Mouse (Mus musculus) kidney, embryonic 16.5 days (tissue): ENCODE measurements around the gene Hist1h4i. TPM values are rescaled to one million over a fixed set of nuclear protein-coding genes. Genes with fewer than 3 reads are reported as not detected.
"Not testable (repeated sequence)": the region's sequence is repeated elsewhere in the genome, so short reads cannot be mapped to it uniquely, and the experiment has no call there.

Source experiments
- ATAC-seq: fragments of 200-750 bp; cut with Nextera tagmentation; 2 replicates; pipeline ENCODE4 v1.8.0; 2017; ENCODE audit warnings: moderate TSS enrichment; ENCODE audit not compliant: low FRiP score, low TSS enrichment
- H3K27ac ChIP-seq: fragments of 300-500 bp; sonication (generic); 2 replicates; pipeline ENCODE4 v1.5.1; 2014; ENCODE audit warnings: low read length
- H3K27me3 ChIP-seq: fragments of 300-500 bp; sonication (generic); 2 replicates; pipeline ENCODE4 v1.6.1; 2014; ENCODE audit warnings: low read length, control low read depth, mixed read lengths; ENCODE audit not compliant: insufficient read depth
- H3K36me3 ChIP-seq: fragments of 300-500 bp; sonication (generic); 2 replicates; pipeline ENCODE4 v1.6.1; 2014; ENCODE audit warnings: low read length, control low read depth, mixed read lengths; ENCODE audit not compliant: insufficient read depth
- H3K4me1 ChIP-seq: fragments of 300-500 bp; sonication (generic); 2 replicates; pipeline ENCODE4 v1.6.1; 2014; ENCODE audit warnings: low read length, control low read depth, mixed read lengths; ENCODE audit not compliant: insufficient read depth
- H3K4me2 ChIP-seq: fragments of 300-500 bp; sonication (generic); replicated peaks from 2 replicates; pipeline ENCODE4 v1.6.1; 2014; ENCODE audit warnings: low read depth, low read length
- H3K4me3 ChIP-seq: fragments of 300-500 bp; sonication (generic); 2 replicates; pipeline ENCODE4 v1.5.1; 2014; ENCODE audit warnings: mild to moderate bottlenecking, low read length
- H3K9ac ChIP-seq: fragments of 300-500 bp; sonication (generic); replicated peaks from 2 replicates; pipeline ENCODE4 v1.6.1; 2014; ENCODE audit warnings: low read length
- H3K9me3 ChIP-seq: fragments of 300-500 bp; sonication (generic); 2 replicates; pipeline ENCODE4 v1.6.1; 2016; ENCODE audit warnings: low read length, control low read depth
- WGBS: fragments of 180-500 bp; shearing (Covaris S2); extraction: QIAGEN DNeasy Blood & Tissue Kit; methylation state at CpG from one replicate; pipeline ENCODE4 v1.1.7; 2014; 5-methylcytosine and 5-hydroxymethylcytosine counted together
- polyA plus RNA-seq: library from polyadenylated mRNA; unstranded; fragments of >200 nt; fragmentation: Nextera tagmentation; extraction: Ambion mirVana; gene quantifications from 2 replicates; pipeline ENCODE4 v1.2.1, GENCODE M21; 2015

The Hist1h4i gene
- polyA plus RNA-seq, 1 experiment from 2014 or later, result 29.5 TPM

DNA sequence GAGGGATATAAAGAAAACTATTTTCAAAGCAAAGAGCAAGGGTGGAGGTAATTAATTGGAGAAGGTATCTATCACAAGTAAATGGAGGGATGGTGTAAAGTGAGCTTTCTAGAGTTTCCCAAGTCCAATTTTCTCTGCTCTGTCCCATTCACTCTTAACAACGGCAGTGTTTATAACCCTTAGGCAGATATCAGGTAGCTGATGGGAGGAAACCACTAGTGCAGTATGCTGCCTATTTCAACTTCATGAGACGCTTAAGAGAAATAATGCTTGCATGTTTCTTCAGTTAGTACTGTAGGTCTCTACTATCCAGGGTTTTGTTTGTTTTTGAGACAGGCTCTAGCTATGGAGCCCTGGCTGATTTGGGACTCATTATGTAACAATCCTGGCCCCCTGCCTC lies 3.7 kb downstream of the Hist1h4i start:
- no peak overlapping the region for H3K4me3 ChIP-seq
- H3K4me2 ChIP-seq, result no peak overlapping the region
- no peak for ATAC-seq
- WGBS, result 48% methylated on average over 2 of the region's 2 CpGs
- H3K9me3 ChIP-seq, result no peaks in the 10 kb centered on the region
- peaks cover 40% of the 10 kb centered on the region for H3K4me1 ChIP-seq
- no peaks in the 10 kb centered on the region for H3K27me3 ChIP-seq
- H3K36me3 ChIP-seq, result no peaks in the 10 kb centered on the region
- H3K9ac ChIP-seq, result no peak overlapping the region
- peak overlapping the region; percentile 61 for H3K27ac ChIP-seq

DNA sequence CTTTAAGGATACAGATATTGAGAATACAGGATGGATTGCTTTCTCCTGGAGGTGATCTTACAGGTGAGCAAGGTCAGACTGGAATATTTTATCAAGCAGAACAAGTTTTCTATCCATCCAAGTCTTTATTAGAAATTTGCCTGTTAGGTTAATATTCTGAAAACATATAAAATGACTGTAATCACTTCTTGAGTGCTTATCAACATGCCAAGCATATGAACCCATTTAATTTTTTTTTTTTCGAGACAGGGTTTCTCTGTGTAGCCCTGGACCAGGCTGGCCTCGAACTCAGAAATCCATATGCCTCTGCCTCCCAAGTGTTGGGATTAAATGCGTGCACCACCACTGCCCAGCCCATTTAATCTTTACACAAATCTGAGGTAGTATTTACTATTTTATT lies 4.2 kb downstream of the Hist1h4i start:
- no peak for ATAC-seq
- 51% methylated on average over 3 of the region's 3 CpGs for WGBS
- H3K9ac ChIP-seq, result peak overlapping the region; percentile 66; the same call in 1 of the 2 replicates
- H3K4me3 ChIP-seq, result peak overlapping the region; percentile 46
- H3K27ac ChIP-seq, result peak overlapping the region; percentile 94
- H3K27me3 ChIP-seq, result no peaks in the 10 kb centered on the region
- H3K4me2 ChIP-seq, result peak overlapping the region; percentile 71
- peaks cover 37% of the 10 kb centered on the region for H3K4me1 ChIP-seq
- H3K36me3 ChIP-seq, result no peaks in the 10 kb centered on the region
- no peaks in the 10 kb centered on the region for H3K9me3 ChIP-seq

DNA sequence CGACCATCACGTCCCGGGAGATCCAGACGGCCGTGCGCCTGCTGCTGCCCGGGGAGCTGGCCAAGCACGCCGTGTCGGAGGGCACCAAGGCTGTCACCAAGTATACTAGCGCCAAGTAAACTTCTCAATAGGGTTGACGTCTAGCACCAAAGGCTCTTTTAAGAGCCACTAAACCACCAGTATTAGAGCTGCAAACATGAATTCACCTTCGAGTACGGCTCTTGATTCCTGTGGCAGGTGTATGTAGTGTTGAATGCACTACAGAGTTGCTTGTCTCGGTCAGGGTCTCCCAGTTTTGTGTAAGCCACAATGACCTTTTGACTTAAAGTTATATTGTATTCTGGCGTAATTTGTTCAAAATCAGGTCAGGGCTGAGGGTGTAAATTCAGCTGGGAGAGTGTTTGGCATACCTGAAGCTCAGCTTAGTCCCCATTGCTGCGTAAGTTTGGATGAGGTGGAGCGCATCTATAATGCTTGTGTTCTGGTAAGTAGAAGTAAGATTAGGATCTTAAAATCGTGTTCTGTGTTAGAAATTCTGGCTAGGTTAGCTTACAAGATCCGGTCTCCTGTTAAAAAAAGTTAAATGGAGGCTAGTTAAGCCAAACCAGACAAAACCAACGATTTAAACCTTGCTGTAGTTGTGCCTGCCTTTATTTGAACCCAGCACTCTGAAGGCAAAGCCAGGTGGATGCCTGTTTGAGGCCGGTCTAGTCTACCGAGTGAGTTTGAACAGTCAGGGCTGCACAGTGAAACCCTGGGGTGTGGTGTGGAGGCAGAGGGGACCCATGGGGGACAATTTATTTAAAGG lies 4.8 kb downstream of the Hist1h4i start:
- Histone ChIP-seq H3K27ac (peak overlapping the region; percentile 94), H3K4me3 (peak overlapping the region; percentile 46), H3K36me3 (no peaks in the 10 kb centered on the region), H3K4me1 (peaks cover 33% of the 10 kb centered on the region), H3K4me2 (peak overlapping the region; percentile 71), H3K27me3 (no peaks in the 10 kb centered on the region), H3K9ac (peak overlapping the region; percentile 66), H3K9me3 (no peaks in the 10 kb centered on the region)
- peak; percentile 13; the same call in 1 of the 2 replicates for ATAC-seq
- 4% methylated on average over 17 of the region's 23 CpGs for WGBS

DNA sequence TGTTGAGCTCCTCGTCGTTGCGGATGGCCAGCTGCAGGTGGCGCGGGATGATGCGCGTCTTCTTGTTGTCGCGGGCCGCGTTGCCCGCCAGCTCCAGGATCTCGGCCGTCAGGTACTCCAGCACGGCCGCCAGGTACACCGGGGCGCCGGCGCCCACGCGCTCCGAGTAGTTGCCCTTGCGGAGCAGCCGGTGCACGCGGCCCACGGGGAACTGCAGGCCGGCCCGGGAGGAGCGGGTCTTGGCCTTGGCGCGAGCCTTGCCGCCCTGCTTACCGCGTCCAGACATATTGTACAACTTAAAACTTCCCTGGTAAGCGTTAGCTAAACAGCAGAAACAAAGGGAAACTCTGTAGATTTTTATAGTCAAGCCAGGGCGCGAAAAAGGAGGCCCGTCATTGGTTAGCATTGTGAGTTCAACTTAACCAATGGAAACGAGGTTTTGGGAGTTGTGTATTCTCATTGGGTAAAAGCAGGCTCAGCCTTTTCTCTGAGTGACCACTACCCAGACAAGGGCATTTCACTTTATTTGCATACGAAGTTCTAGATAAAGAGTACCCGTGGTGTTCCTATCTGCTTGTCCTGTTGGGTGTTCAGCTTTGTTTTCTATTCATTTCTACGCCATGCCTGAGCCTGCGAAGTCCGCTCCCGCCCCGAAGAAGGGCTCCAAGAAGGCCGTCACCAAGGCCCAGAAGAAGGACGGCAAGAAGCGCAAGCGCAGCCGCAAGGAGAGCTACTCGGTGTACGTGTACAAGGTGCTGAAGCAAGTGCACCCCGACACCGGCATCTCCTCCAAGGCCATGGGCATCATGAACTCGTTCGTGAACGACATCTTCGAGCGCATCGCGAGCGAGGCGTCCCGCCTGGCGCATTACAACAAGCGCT lies 5.7 kb downstream of the Hist1h4i start, which contains the start of the genes Hist1h2ah and Hist1h2bk:
TSS of gene Hist1h2ah (minus strand) at position 302 of the 882 bp plus-strand sequence.
TSS of gene Hist1h2bk (plus strand) at position 604 of the 882 bp plus-strand sequence.
- peak; percentile 98 for ATAC-seq
- H3K27ac ChIP-seq, result peak within 1 kb of the TSS; percentile 94
- peak within 1 kb of the TSS; percentile 74 for H3K9ac ChIP-seq
- peaks cover 33% of the 10 kb centered on the region for H3K4me1 ChIP-seq
- H3K4me2 ChIP-seq, result peak within 1 kb of the TSS; percentile 71
- not testable (repeated sequence) for H3K27me3 ChIP-seq, H3K36me3 ChIP-seq, H3K9me3 ChIP-seq
- under 1% methylated on average over 19 of the region's 69 CpGs for WGBS
- peak within 1 kb of the TSS; percentile 55 for H3K4me3 ChIP-seq

DNA sequence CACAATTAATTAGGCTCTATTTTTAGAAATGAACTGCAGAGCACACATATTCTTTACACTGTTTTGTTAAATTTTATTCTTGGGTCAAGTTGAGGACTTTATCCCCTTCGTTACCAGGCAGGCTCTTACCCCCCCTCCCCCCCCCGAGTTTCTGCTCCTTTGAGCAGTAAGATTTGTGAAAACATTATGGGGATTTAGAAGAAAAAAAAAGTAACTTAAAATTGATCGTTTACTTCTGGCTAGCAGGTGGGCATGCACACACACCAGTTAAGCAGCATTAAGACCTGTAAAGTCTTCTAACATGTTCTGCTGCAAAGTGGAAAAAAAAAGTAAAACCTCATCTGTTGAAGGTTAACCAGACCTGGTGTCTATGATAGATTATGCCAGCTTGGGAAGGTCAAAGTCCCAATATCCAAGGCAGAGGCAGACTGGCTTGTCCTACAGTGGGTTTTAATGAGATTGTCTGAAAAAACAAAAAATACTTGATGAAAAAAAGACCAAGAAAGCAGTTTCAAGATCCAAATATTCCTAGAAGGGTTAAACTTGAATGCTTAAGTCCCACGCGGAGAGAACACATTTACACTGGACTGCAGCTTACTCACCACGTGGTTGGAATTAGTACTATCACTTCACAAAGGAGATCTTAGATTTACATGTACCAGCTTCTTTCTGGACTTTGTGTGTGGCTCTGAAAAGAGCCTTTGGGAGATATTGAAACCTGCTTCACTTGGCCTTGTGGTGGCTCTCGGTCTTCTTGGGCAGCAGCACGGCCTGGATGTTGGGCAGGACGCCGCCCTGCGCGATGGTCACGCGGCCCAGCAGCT lies 6.5 kb downstream of the Hist1h4i start:
- Histone ChIP-seq H3K9me3 (no peaks in the 10 kb centered on the region), H3K27ac (peak overlapping the region; percentile 94), H3K4me3 (peak overlapping the region; percentile 55), H3K9ac (peak overlapping the region; percentile 74), H3K36me3 (no peaks in the 10 kb centered on the region), H3K4me2 (peak overlapping the region; percentile 70), H3K27me3 (no peaks in the 10 kb centered on the region), H3K4me1 (peaks cover 25% of the 10 kb centered on the region)
- ATAC-seq, result peak; percentile 24
- 0% methylated on average over 12 of the region's 14 CpGs for WGBS

DNA sequence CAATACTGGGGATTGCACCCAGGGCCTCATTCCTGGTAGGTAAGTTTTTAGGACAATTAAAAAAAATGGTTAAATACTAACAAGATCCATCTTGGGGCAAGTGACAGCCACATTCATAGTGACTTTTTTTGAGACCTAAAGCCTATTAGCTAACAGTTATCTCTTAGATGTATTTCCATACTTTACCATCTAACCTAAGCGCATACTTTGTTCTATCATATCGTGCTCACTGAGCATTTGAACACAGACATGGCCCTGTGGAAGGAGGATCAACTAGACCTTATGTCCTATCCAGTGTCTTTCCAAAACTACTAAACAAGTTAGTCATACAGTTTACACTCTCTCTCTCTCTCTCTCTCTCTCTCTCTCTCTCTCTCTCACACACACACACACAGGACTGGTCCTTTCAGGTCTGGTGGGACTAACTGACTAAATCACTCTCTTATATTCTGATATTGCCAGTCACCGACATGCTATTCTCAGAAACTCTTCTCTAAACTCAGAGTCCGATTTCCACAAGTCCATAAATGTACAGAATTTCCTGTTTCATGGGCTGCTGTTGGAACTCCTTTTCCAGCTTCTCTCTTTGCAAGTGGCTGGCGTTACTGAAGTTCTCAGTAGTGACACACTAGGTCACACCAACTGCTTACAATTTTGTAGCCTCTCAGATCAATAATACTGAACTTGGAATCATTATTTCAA lies 7.3 kb downstream of the Hist1h4i start:
- no peaks in the 10 kb centered on the region for H3K27me3 ChIP-seq
- no peak for ATAC-seq
- peak overlapping the region; percentile 55 for H3K4me3 ChIP-seq
- H3K4me1 ChIP-seq, result peaks cover 30% of the 10 kb centered on the region
- peak overlapping the region; percentile 74 for H3K9ac ChIP-seq
- no peaks in the 10 kb centered on the region for H3K36me3 ChIP-seq
- no peaks in the 10 kb centered on the region for H3K9me3 ChIP-seq
- 42% methylated on average over 5 of the region's 5 CpGs for WGBS
- peak overlapping the region; percentile 70 for H3K4me2 ChIP-seq
- peak overlapping the region; percentile 94 for H3K27ac ChIP-seq

DNA sequence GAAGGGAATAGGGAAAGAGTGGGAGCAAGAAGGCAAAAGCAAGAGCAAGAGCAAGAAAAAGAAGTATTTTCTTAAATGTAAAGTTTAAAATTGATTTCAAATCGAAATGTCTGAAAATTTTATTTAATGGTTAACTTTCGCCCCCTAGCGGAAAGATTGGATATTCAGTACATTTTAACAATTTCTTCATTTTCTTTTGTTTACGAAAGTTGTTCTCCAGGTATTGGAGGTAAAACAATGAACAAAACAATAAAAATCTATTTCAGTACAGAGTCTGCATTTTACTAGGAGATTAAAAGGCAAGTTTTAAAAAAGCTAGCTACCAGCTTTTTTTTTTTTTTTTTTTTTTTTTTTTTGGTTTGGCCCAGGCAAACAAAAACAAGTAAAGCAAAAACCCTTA lies 10.7 kb downstream of the Hist1h4i start:
- H3K27me3 ChIP-seq, result no peaks in the 10 kb centered on the region

DNA sequence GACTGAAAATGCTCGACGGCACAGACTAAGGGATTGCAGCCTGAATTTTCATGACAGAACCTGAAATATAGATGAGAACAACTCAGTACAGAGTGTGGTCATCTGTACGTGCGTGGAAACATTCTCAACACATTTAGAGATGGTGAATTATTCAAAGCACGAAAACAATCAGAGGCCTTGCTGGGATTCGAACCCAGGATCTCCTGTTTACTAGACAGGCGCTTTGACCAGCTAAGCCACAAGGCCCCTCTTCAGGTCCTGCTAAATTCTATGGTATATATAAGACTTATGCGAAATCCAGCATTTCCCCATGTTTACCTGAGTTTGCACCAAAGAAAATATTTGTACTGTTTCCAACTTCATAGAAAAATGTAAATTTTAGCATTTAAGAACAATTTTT lies 11.2 kb downstream of the Hist1h4i start:
- no peaks in the 10 kb centered on the region for H3K36me3 ChIP-seq
- ATAC-seq, result no peak
- no peak overlapping the region for H3K9ac ChIP-seq
- H3K4me1 ChIP-seq, result peaks cover 19% of the 10 kb centered on the region
- H3K9me3 ChIP-seq, result no peaks in the 10 kb centered on the region
- WGBS, result 52% methylated on average over 8 of the region's 8 CpGs
- no peak overlapping the region for H3K27ac ChIP-seq
- no peak overlapping the region for H3K4me2 ChIP-seq
- no peaks in the 10 kb centered on the region for H3K27me3 ChIP-seq
- H3K4me3 ChIP-seq, result no peak overlapping the region

More for the DNA sequence above, 10.7 kb downstream of the Hist1h4i start:
- Histone ChIP-seq H3K4me2 (no peak overlapping the region), H3K9me3 (no peaks in the 10 kb centered on the region), H3K36me3 (no peaks in the 10 kb centered on the region), H3K4me1 (peaks cover 19% of the 10 kb centered on the region), H3K27ac (no peak overlapping the region), H3K9ac (no peak overlapping the region), H3K4me3 (no peak overlapping the region)
- WGBS, result 10% methylated on average over 4 of the region's 4 CpGs
- ATAC-seq, result no peak
